In the genomic region with DNA sequence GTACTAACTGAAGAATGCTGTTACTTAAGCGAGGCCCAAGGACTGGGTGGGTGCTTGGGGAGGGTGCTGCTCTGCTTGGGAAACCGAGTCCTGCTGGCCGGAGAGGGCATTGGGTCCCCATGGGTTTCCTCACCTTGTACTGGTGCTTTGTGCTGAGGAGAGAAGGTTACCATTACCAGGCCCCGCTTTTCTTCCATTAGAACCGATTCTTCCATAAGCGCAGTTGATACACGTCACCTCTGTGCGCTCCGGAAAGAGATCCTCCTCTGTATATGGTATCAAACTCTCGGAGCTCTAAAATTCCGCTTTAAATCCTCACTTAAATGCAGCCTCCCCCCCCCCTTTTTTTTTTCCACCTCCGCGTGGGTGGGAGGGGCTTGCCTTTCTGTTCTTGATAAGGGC, we compare ENCODE assay signal across 8 mouse cellular contexts. TPM values are rescaled to one million over a fixed set of nuclear protein-coding genes. Genes with fewer than 3 reads are reported as not detected.
DNase-seq lines count a peak whose midpoint lies in the region; ATAC-seq and TF ChIP-seq lines count a peak whose summit lies in the region.

No protein-coding gene starts in this region.

- no peak for DNase-seq in heart, postnatal 25 days (ENCODE audit: low spot score)
- DNase-seq in embryonic facial prominence, embryonic 10.5 days (ENCODE audit: low spot score) = no peak
- DNase-seq in liver, postnatal 0 days = no peak
- no peak for DNase-seq in cerebellum, adult 8-10 months

- no peaks in the 10 kb centered on the region for H3K9me3 ChIP-seq in heart, embryonic 13.5 days
- no peaks in the 10 kb centered on the region for H3K9me3 ChIP-seq in E14TG2a.4 (ENCODE audit: low read length)
- H3K9me3 ChIP-seq in embryonic facial prominence, embryonic 10.5 days = no peaks in the 10 kb centered on the region
- H3K9me3 ChIP-seq in hindbrain, embryonic 15.5 days = no peaks in the 10 kb centered on the region
- no peaks in the 10 kb centered on the region for H3K9me3 ChIP-seq in liver, postnatal 0 days (ENCODE audit: low read length)

- peak overlapping the region; percentile 98 for H3K9ac ChIP-seq in heart, embryonic 13.5 days
- H3K9ac ChIP-seq in hindbrain, embryonic 15.5 days = peak overlapping the region; percentile 94
- peak overlapping the region; percentile 97 for H3K9ac ChIP-seq in liver, postnatal 0 days (replicated peaks)

- intact Hi-C loops in heart, postnatal 25 days (cut with DNase I) = no loop called here

- under 1% methylated on average over 13 of the region's 13 CpGs for WGBS in heart, embryonic 13.5 days
- WGBS in embryonic facial prominence, embryonic 10.5 days = 0% methylated on average over 13 of the region's 13 CpGs
- WGBS in hindbrain, embryonic 15.5 days = 1% methylated on average over 13 of the region's 13 CpGs
- under 1% methylated on average over 13 of the region's 13 CpGs for WGBS in liver, postnatal 0 days (ENCODE audit: insufficient replicate concordance)
- under 1% methylated on average over 13 of the region's 13 CpGs for WGBS in small intestine, adult 2 months

- TF ChIP-seq EP300 in liver, postnatal 0 days (IDR thresholded peaks at IDR 0.05; ENCODE audit: low read depth) = no peak

- no peak for ATAC-seq in heart, embryonic 13.5 days (ENCODE audit: extremely low read depth, insufficient number of reproducible peaks, low FRiP score, low TSS enrichment)
- no peak; the same call in 1 of the 2 replicates for ATAC-seq in hindbrain, embryonic 15.5 days (ENCODE audit: low FRiP score, low read depth)
- peak; percentile 17 for ATAC-seq in liver, postnatal 0 days

- TF ChIP-seq POLR2A in small intestine, adult 2 months (IDR thresholded peaks at IDR 0.05; ENCODE audit: low read depth, low read length) = no peak

- TF ChIP-seq CTCF in E14TG2a.4 (conservative IDR thresholded peaks at IDR 0.05; ENCODE audit: low read length) = no peak
- 0 out of 2 replicates have a peak, but pooled peaks have one; percentile 6 for TF ChIP-seq CTCF in liver, postnatal 0 days (IDR thresholded peaks at IDR 0.05; ENCODE audit: low read depth)
- TF ChIP-seq CTCF in small intestine, adult 2 months (IDR thresholded peaks at IDR 0.05; ENCODE audit: extremely low read depth, insufficient read length, insufficient replicate concordance, low read depth, low read length) = no peak

- no peaks in the 10 kb centered on the region for H3K27me3 ChIP-seq in heart, embryonic 13.5 days (replicated peaks)
- no peaks in the 10 kb centered on the region for H3K27me3 ChIP-seq in E14TG2a.4 (ENCODE audit: insufficient read depth, low read length)
- no peaks in the 10 kb centered on the region for H3K27me3 ChIP-seq in embryonic facial prominence, embryonic 10.5 days (replicated peaks; ENCODE audit: low read depth, poor library complexity, severe bottlenecking)
- no peaks in the 10 kb centered on the region for H3K27me3 ChIP-seq in hindbrain, embryonic 15.5 days
- H3K27me3 ChIP-seq in liver, postnatal 0 days (ENCODE audit: insufficient read depth, low read length) = no peaks in the 10 kb centered on the region
- no peaks in the 10 kb centered on the region for H3K27me3 ChIP-seq in small intestine, adult 2 months (ENCODE audit: control insufficient read depth, insufficient read depth, low read length)

- H3K4me1 ChIP-seq in heart, embryonic 13.5 days = peaks cover 35% of the 10 kb centered on the region
- H3K4me1 ChIP-seq in E14TG2a.4 (replicated peaks; ENCODE audit: low read depth, low read length) = peaks cover 51% of the 10 kb centered on the region
- H3K4me1 ChIP-seq in embryonic facial prominence, embryonic 10.5 days = peaks cover 30% of the 10 kb centered on the region
- peaks cover 31% of the 10 kb centered on the region for H3K4me1 ChIP-seq in hindbrain, embryonic 15.5 days (replicated peaks)
- H3K4me1 ChIP-seq in liver, postnatal 0 days (ENCODE audit: insufficient read depth) = peaks cover 17% of the 10 kb centered on the region
- peaks cover 7% of the 10 kb centered on the region; the same call in 1 of the 2 replicates for H3K4me1 ChIP-seq in small intestine, adult 2 months (ENCODE audit: control insufficient read depth, insufficient read depth, insufficient read length, low read length)

- peak overlapping the region; percentile 99 for H3K27ac ChIP-seq in heart, embryonic 13.5 days (replicated peaks)
- peak overlapping the region; percentile 97 for H3K27ac ChIP-seq in embryonic facial prominence, embryonic 10.5 days (replicated peaks)
- peak overlapping the region; percentile 99 for H3K27ac ChIP-seq in hindbrain, embryonic 15.5 days (replicated peaks)
- peak overlapping the region; percentile 100 for H3K27ac ChIP-seq in liver, postnatal 0 days (ENCODE audit: low read depth)
- H3K27ac ChIP-seq in small intestine, adult 2 months (ENCODE audit: insufficient read depth, low read depth, low read length) = peak overlapping the region; percentile 85

- H3K4me3 ChIP-seq in heart, embryonic 13.5 days = peak overlapping the region; percentile 98
- H3K4me3 ChIP-seq in E14TG2a.4 (replicated peaks; ENCODE audit: low read length) = peak overlapping the region; percentile 93
- peak overlapping the region; percentile 79 for H3K4me3 ChIP-seq in embryonic facial prominence, embryonic 10.5 days
- H3K4me3 ChIP-seq in hindbrain, embryonic 15.5 days = peak overlapping the region; percentile 94
- peak overlapping the region; percentile 99 for H3K4me3 ChIP-seq in liver, postnatal 0 days (ENCODE audit: low read depth, low read length)
- H3K4me3 ChIP-seq in small intestine, adult 2 months (ENCODE audit: low read depth, low read length) = peak overlapping the region; percentile 99

- peak overlapping the region; percentile 94 for H3K4me2 ChIP-seq in heart, embryonic 13.5 days
- peak overlapping the region; percentile 77 for H3K4me2 ChIP-seq in hindbrain, embryonic 15.5 days
- peak overlapping the region; percentile 84 for H3K4me2 ChIP-seq in liver, postnatal 0 days (ENCODE audit: low read depth, low read length)

- H3K36me3 ChIP-seq in heart, embryonic 13.5 days = peaks cover 51% of the 10 kb centered on the region
- H3K36me3 ChIP-seq in E14TG2a.4 (ENCODE audit: insufficient read depth, low read length) = peaks cover 65% of the 10 kb centered on the region
- peaks cover 62% of the 10 kb centered on the region for H3K36me3 ChIP-seq in embryonic facial prominence, embryonic 10.5 days (replicated peaks)
- peaks cover 26% of the 10 kb centered on the region for H3K36me3 ChIP-seq in hindbrain, embryonic 15.5 days
- H3K36me3 ChIP-seq in liver, postnatal 0 days (replicated peaks; ENCODE audit: insufficient read depth, low read length) = peaks cover 42% of the 10 kb centered on the region
- H3K36me3 ChIP-seq in small intestine, adult 2 months (ENCODE audit: control insufficient read depth, insufficient read depth, low read length) = peaks cover 27% of the 10 kb centered on the region

RNA-seq across cellular contexts. Expression of a gene that starts 1.3 kb away (rescaled TPM):
- polyA plus RNA-seq in heart, embryonic 13.5 days (2015; fragmentation: Nextera tagmentation; extraction: Ambion mirVana) = 81.2 and 81.7 TPM in 2 replicates
- 10 to 100 TPM; 61.6 to 65.7 TPM for total RNA-seq in heart, postnatal 25 days (2021)
- 167 and 168 TPM in 2 replicates for polyA plus RNA-seq in embryonic facial prominence, embryonic 10.5 days (2016; fragmentation: Nextera tagmentation; extraction: Ambion mirVana)
- 118 and 127 TPM in 2 replicates for polyA plus RNA-seq in hindbrain, embryonic 15.5 days (2015; fragmentation: Nextera tagmentation; extraction: Ambion mirVana)
- 26.2 and 27.1 TPM in 2 replicates for polyA plus RNA-seq in liver, postnatal 0 days (2015; fragmentation: Nextera tagmentation; extraction: Ambion mirVana)
- polyA plus RNA-seq in small intestine, adult 2 months (2012; rRNA removed) = 38.4 and 76.2 TPM in 2 replicates

RNA-seq across cellular contexts. Expression of a gene that starts 10.4 kb away (rescaled TPM):
- polyA plus RNA-seq in heart, embryonic 13.5 days (2015; fragmentation: Nextera tagmentation; extraction: Ambion mirVana) = 62.2 and 69.0 TPM in 2 replicates
- 10 to 100 TPM; 74.2 to 74.3 TPM for total RNA-seq in heart, postnatal 25 days (2021)
- 118 and 119 TPM in 2 replicates for polyA plus RNA-seq in embryonic facial prominence, embryonic 10.5 days (2016; fragmentation: Nextera tagmentation; extraction: Ambion mirVana)
- 62.8 and 63.8 TPM in 2 replicates for polyA plus RNA-seq in hindbrain, embryonic 15.5 days (2015; fragmentation: Nextera tagmentation; extraction: Ambion mirVana)
- 33.0 and 33.3 TPM in 2 replicates for polyA plus RNA-seq in liver, postnatal 0 days (2015; fragmentation: Nextera tagmentation; extraction: Ambion mirVana)
- polyA plus RNA-seq in small intestine, adult 2 months (2012; rRNA removed) = 110 and 340 TPM in 2 replicates

RNA-seq across cellular contexts. Expression of a gene that starts 27.5 kb away (rescaled TPM):
- 51.4 and 55.9 TPM in 2 replicates for polyA plus RNA-seq in heart, embryonic 13.5 days (2015; fragmentation: Nextera tagmentation; extraction: Ambion mirVana)
- total RNA-seq in heart, postnatal 25 days (2021) = 10 to 100 TPM; 78.7 to 93.7 TPM
- 84.7 and 93.7 TPM in 2 replicates for polyA plus RNA-seq in embryonic facial prominence, embryonic 10.5 days (2016; fragmentation: Nextera tagmentation; extraction: Ambion mirVana)
- polyA plus RNA-seq in hindbrain, embryonic 15.5 days (2015; fragmentation: Nextera tagmentation; extraction: Ambion mirVana) = 76.5 and 80.8 TPM in 2 replicates
- polyA plus RNA-seq in liver, postnatal 0 days (2015; fragmentation: Nextera tagmentation; extraction: Ambion mirVana) = 13.8 and 17.0 TPM in 2 replicates
- 48.5 and 84.5 TPM in 2 replicates for polyA plus RNA-seq in small intestine, adult 2 months (2012; rRNA removed)

RNA-seq across cellular contexts. Expression of a gene that starts 38.4 kb away (rescaled TPM):
- polyA plus RNA-seq in heart, embryonic 13.5 days (2015; fragmentation: Nextera tagmentation; extraction: Ambion mirVana) = 45.3 and 49.0 TPM in 2 replicates
- 100 to 1,000 TPM; 354 to 360 TPM for total RNA-seq in heart, postnatal 25 days (2021)
- polyA plus RNA-seq in embryonic facial prominence, embryonic 10.5 days (2016; fragmentation: Nextera tagmentation; extraction: Ambion mirVana) = 33.2 and 33.5 TPM in 2 replicates
- 24.1 and 25.1 TPM in 2 replicates for polyA plus RNA-seq in hindbrain, embryonic 15.5 days (2015; fragmentation: Nextera tagmentation; extraction: Ambion mirVana)
- polyA plus RNA-seq in liver, postnatal 0 days (2015; fragmentation: Nextera tagmentation; extraction: Ambion mirVana) = 2.7 and 3.9 TPM in 2 replicates
- polyA plus RNA-seq in small intestine, adult 2 months (2012; rRNA removed) = 22.3 and 23.3 TPM in 2 replicates

RNA-seq across cellular contexts. Expression of a gene that starts 42.2 kb away (rescaled TPM):
- polyA plus RNA-seq in heart, embryonic 13.5 days (2015; fragmentation: Nextera tagmentation; extraction: Ambion mirVana) = 99.5 and 107 TPM in 2 replicates
- total RNA-seq in heart, postnatal 25 days (2021) = 10 to 100 TPM; 47.5 to 47.6 TPM
- polyA plus RNA-seq in embryonic facial prominence, embryonic 10.5 days (2016; fragmentation: Nextera tagmentation; extraction: Ambion mirVana) = 235 and 254 TPM in 2 replicates
- 109 and 111 TPM in 2 replicates for polyA plus RNA-seq in hindbrain, embryonic 15.5 days (2015; fragmentation: Nextera tagmentation; extraction: Ambion mirVana)
- polyA plus RNA-seq in liver, postnatal 0 days (2015; fragmentation: Nextera tagmentation; extraction: Ambion mirVana) = 45.6 and 49.5 TPM in 2 replicates
- polyA plus RNA-seq in small intestine, adult 2 months (2012; rRNA removed) = 23.2 and 52.9 TPM in 2 replicates
